Mouse (Mus musculus) fat pad, adult 2 months (tissue): ENCODE data around the gene Gm5868.
A peak's percentile ranks its signal among the peaks of the same experiment; 100 is the strongest.
"Not testable (repeated sequence)": the region's sequence is repeated elsewhere in the genome, so short reads cannot be mapped to it uniquely, and the experiment has no call there.

Source experiments
- DNase-seq: peaks from one replicate; pipeline ENCODE4 v3.0.0-alpha.2; 2011; ENCODE audit warnings: low read depth, low spot score; ENCODE audit errors: extremely low read depth

Gm5868 gene

GRCm38 (mm10) chr5:72587192-72587681 is at the start of gene Gm5868:
Gene Gm5868, minus strand, starts transcription at chr5:72587551.
- DNase-seq: no peak

GRCm38 (mm10) chr5:72636576-72636975 is 49.2 kb upstream of the Gm5868 start:
- DNase-seq: no peak

- DNase-seq: no peak
Measured at GRCm38 (mm10) chr5:72636122-72636521, 48.8 kb upstream of the Gm5868 start.

- DNase-seq: no peak
Measured at GRCm38 (mm10) chr5:72634791-72635271, 47.5 kb upstream of the Gm5868 start.

GRCm38 (mm10) chr5:72630026-72630425 is 42.7 kb upstream of the Gm5868 start:
- no peak for DNase-seq

GRCm38 (mm10) chr5:72621022-72621421 is 33.7 kb upstream of the Gm5868 start:
- no peak for DNase-seq

GRCm38 (mm10) chr5:72617413-72617812 is 30.1 kb upstream of the Gm5868 start:
- no peak for DNase-seq

GRCm38 (mm10) chr5:72603138-72603537 is 15.8 kb upstream of the Gm5868 start:
- DNase-seq: no peak

- DNase-seq: no peak
Measured at GRCm38 (mm10) chr5:72601006-72601405, 13.7 kb upstream of the Gm5868 start.

- DNase-seq: not testable (repeated sequence)
Measured at GRCm38 (mm10) chr5:72586667-72587191, 622 bp downstream of the Gm5868 start.

GRCm38 (mm10) chr5:72586122-72586521 is 1.2 kb downstream of the Gm5868 start:
- DNase-seq: not testable (repeated sequence)

GRCm38 (mm10) chr5:72580970-72581332 is 6.4 kb downstream of the Gm5868 start, which contains the start of gene Zar1:
Gene Zar1, minus strand, starts transcription at chr5:72581254.
- not testable (repeated sequence) for DNase-seq

GRCm38 (mm10) chr5:72580088-72580969 is 7.0 kb downstream of the Gm5868 start:
- DNase-seq: not testable (repeated sequence)

GRCm38 (mm10) chr5:72579599-72579998 is 7.8 kb downstream of the Gm5868 start:
- DNase-seq: not testable (repeated sequence)

- DNase-seq: no peak
Measured at GRCm38 (mm10) chr5:72565621-72566020, 21.7 kb downstream of the Gm5868 start.

GRCm38 (mm10) chr5:72563183-72563582 is 24.2 kb downstream of the Gm5868 start:
- not testable (repeated sequence) for DNase-seq

GRCm38 (mm10) chr5:72560976-72561628 is 26.2 kb downstream of the Gm5868 start:
- no peak for DNase-seq

GRCm38 (mm10) chr5:72559544-72560049 is 27.8 kb downstream of the Gm5868 start, which contains the start of gene Nfxl1:
Gene Nfxl1, minus strand, starts transcription at chr5:72559684.
- DNase-seq: peak; percentile 74

GRCm38 (mm10) chr5:72558716-72559526 is 28.4 kb downstream of the Gm5868 start:
- no peak for DNase-seq

- no peak for DNase-seq
Measured at GRCm38 (mm10) chr5:72556245-72556644, 31.1 kb downstream of the Gm5868 start.
